Mouse (Mus musculus) hindbrain, embryonic 14.5 days (tissue): ENCODE results near the gene Prdm16. TPM values are rescaled to one million over a fixed set of nuclear protein-coding genes. Genes with fewer than 3 reads are reported as not detected.

Experiments used
- ATAC-seq: fragments of 200-750 bp; cut with Nextera tagmentation; 2 replicates; pipeline ENCODE4 v1.8.0; 2017; ENCODE audit warnings: moderate number of reproducible peaks, mild to moderate bottlenecking, moderate TSS enrichment, moderate library complexity; ENCODE audit not compliant: low FRiP score
- DNase-seq: peaks from one replicate; pipeline ENCODE4 v3.0.0-alpha.2; 2015; ENCODE audit warnings: low spot score
- H3K27ac ChIP-seq: fragments of 300-500 bp; sonication (generic); 2 replicates; pipeline ENCODE4 v1.5.1; 2014; ENCODE audit warnings: mild to moderate bottlenecking, moderate library complexity
- H3K27me3 ChIP-seq: fragments of 300-500 bp; sonication (generic); 2 replicates; pipeline ENCODE4 v1.6.1; 2014; ENCODE audit warnings: mild to moderate bottlenecking, low read length, mixed read lengths; ENCODE audit not compliant: control insufficient read depth, insufficient read depth
- H3K36me3 ChIP-seq: fragments of 300-500 bp; sonication (generic); replicated peaks from 2 replicates; pipeline ENCODE4 v1.6.1; 2014; ENCODE audit not compliant: control insufficient read depth, insufficient read depth
- H3K4me1 ChIP-seq: fragments of 300-500 bp; sonication (generic); replicated peaks from 2 replicates; pipeline ENCODE4 v1.6.1; 2014; ENCODE audit warnings: antibody characterized with exemption, low read length, mixed read lengths; ENCODE audit not compliant: control insufficient read depth, insufficient read depth
- H3K4me2 ChIP-seq: fragments of 300-500 bp; sonication (generic); replicated peaks from 2 replicates; pipeline ENCODE4 v1.6.1; 2014; ENCODE audit warnings: mild to moderate bottlenecking, moderate library complexity
- H3K4me3 ChIP-seq: fragments of 300-500 bp; sonication (generic); replicated peaks from 2 replicates; pipeline ENCODE4 v1.5.1; 2014; ENCODE audit warnings: mild to moderate bottlenecking, low read length
- H3K9ac ChIP-seq: fragments of 300-500 bp; sonication (generic); 2 replicates; pipeline ENCODE4 v1.6.1; 2014
- H3K9me3 ChIP-seq: fragments of 300-500 bp; sonication (generic); 2 replicates; pipeline ENCODE4 v1.6.1; 2016; ENCODE audit warnings: low read length; ENCODE audit not compliant: control insufficient read depth
- WGBS: fragments of 180-500 bp; shearing (Covaris S2); extraction: QIAGEN DNeasy Blood & Tissue Kit; methylation state at CpG from one replicate; pipeline ENCODE4 v1.1.7; 2014; 5-methylcytosine and 5-hydroxymethylcytosine counted together
- polyA plus RNA-seq: library from polyadenylated mRNA; unstranded; fragments of >200 nt; fragmentation: Nextera tagmentation; extraction: Ambion mirVana; gene quantifications from 2 replicates; pipeline ENCODE4 v1.2.1, GENCODE M21; 2014

Prdm16 gene
- polyA plus RNA-seq, 1 experiment from 2014 or later: 15.6 TPM

GRCm38 (mm10) chr4:154267511-154267910 is 369.2 kb downstream of the Prdm16 start:
- 83% methylated on average over 6 of the region's 6 CpGs for WGBS
- Histone ChIP-seq H3K4me1 (no peaks in the 10 kb centered on the region), H3K9ac (no peak overlapping the region), H3K36me3 (no peaks in the 10 kb centered on the region), H3K27me3 (no peaks in the 10 kb centered on the region), H3K9me3 (no peaks in the 10 kb centered on the region), H3K4me2 (no peak overlapping the region), H3K27ac (no peak overlapping the region), H3K4me3 (no peak overlapping the region)
- ATAC-seq: no peak
- DNase-seq: no peak

Other genes starting within 250 kb of the Prdm16 start
- gene Actrt2, start 31.0 kb upstream of the Prdm16 start, polyA plus RNA-seq: not detected in 2 replicates
- 1.7 and 2.4 TPM in 2 replicates for gene Ttc34, start 200.6 kb upstream of the Prdm16 start, polyA plus RNA-seq
- 0.23 and 0.65 TPM in 2 replicates for gene Mmel1, start 232.7 kb upstream of the Prdm16 start, polyA plus RNA-seq